Mouse (Mus musculus): Measurements from ENCODE around the gene Stard9.

DNA sequence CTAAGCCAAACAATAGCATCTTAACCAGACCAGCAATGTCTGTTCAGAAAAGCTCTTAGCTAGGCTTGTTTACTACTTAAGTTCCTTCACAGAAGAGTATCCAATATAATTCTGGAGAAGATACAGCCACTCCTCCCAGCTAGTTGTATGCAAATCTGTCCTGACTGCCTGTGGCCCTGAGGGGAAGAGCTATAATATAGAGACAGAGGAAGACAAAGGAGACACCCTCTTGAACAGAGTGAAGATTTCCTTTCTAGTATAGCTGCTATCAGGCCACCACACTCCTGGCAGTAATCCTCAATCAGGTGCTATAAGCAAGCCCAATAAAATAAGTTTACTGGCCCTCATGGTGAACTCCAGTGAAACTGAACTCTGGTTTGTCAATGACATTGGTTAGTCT, 133.0 kb downstream of the Stard9 start:
- TF ChIP-seq CTCF (IDR thresholded peaks at IDR 0.05; ENCODE audit: borderline replicate concordance, insufficient read depth, low read depth, low read length) (no peak), POLR2A (IDR thresholded peaks at IDR 0.05; ENCODE audit: borderline replicate concordance, insufficient read depth, low read length) (no peak)

Measured in cerebellum, adult 2 months (tissue).